ENCODE assay signal across 8 mouse cellular contexts in genomic region chr16:17722461-17723324, GRCm38 (mm10). TPM values are rescaled to one million over a fixed set of nuclear protein-coding genes. Genes with fewer than 3 reads are reported as not detected.
DNase-seq lines count a peak whose midpoint lies in the region; ATAC-seq and TF ChIP-seq lines count a peak whose summit lies in the region.

No protein-coding gene starts in this region.

- peak overlapping the region; percentile 96 for H3K4me3 ChIP-seq in ES-Bruce4 (ENCODE audit: low read depth, low read length)
- peak overlapping the region; percentile 85 for H3K4me3 ChIP-seq in forebrain, embryonic 14.5 days (ENCODE audit: low read depth, low read length)
- peak overlapping the region; percentile 82 for H3K4me3 ChIP-seq in lung, adult 2 months (replicated peaks; ENCODE audit: extremely low read depth, low read depth, low read length)

- peak overlapping the region; percentile 35 for H3K27ac ChIP-seq in ES-Bruce4 (ENCODE audit: insufficient read depth, low read length)
- peak overlapping the region; percentile 62; the same call in 1 of the 2 replicates for H3K27ac ChIP-seq in forebrain, embryonic 14.5 days (ENCODE audit: low read depth, low read length)

- H3K9ac ChIP-seq in ES-Bruce4 (ENCODE audit: low read depth, poor library complexity, severe bottlenecking): peak overlapping the region; percentile 94
- H3K9ac ChIP-seq in forebrain, embryonic 14.5 days (ENCODE audit: low read length): peak overlapping the region; percentile 95

- no peak for TF ChIP-seq EP300 in ES-Bruce4 (IDR thresholded peaks at IDR 0.05; ENCODE audit: insufficient read depth, low read depth, low read length)

- no peaks in the 10 kb centered on the region for H3K4me1 ChIP-seq in ES-Bruce4 (ENCODE audit: control insufficient read depth, insufficient read depth, low read length)
- peaks cover 13% of the 10 kb centered on the region for H3K4me1 ChIP-seq in forebrain, embryonic 14.5 days (ENCODE audit: control insufficient read depth, insufficient read depth, low read length)
- peaks cover 9% of the 10 kb centered on the region for H3K4me1 ChIP-seq in lung, adult 2 months (ENCODE audit: control insufficient read depth, insufficient read depth, low read length)

- 3% methylated on average over 44 of the region's 44 CpGs for WGBS in forebrain, embryonic 14.5 days
- WGBS in lung, adult 2 months: under 1% methylated on average over 44 of the region's 44 CpGs

- DNase-seq in forebrain, embryonic 14.5 days (ENCODE audit: low spot score): peak; percentile 96
- peak; percentile 81 for DNase-seq in heart, postnatal 25 days (ENCODE audit: low spot score)
- peak; percentile 88 to 95 for DNase-seq in layer of hippocampus, adult 18-20 months (ENCODE audit: low spot score in 2 of 2)
- peak; percentile 86 for DNase-seq in lung, adult 2 months
- peak; percentile 84 to 91 for DNase-seq in thymus, adult 18-20 months

- peak overlapping the region; percentile 86 for H3K4me2 ChIP-seq in forebrain, embryonic 14.5 days (ENCODE audit: low read length)

- TF ChIP-seq CTCF in ES-Bruce4 (IDR thresholded peaks at IDR 0.05; ENCODE audit: low read depth, low read length): peak; percentile 34
- TF ChIP-seq CTCF in lung, adult 2 months (IDR thresholded peaks at IDR 0.05; ENCODE audit: insufficient read depth, low read length): no peak

- ATAC-seq in cerebellum, adult (ENCODE audit: insufficient number of reproducible peaks, low FRiP score, low TSS enrichment): peak; percentile 92
- ATAC-seq in forebrain, embryonic 14.5 days: peak; percentile 94
- ATAC-seq in neutrophil, adult 5-6 weeks (ENCODE audit: extremely low read depth, insufficient number of reproducible peaks, low FRiP score, poor library complexity, severe bottlenecking): peak; percentile 77

- no peaks in the 10 kb centered on the region for H3K36me3 ChIP-seq in ES-Bruce4 (ENCODE audit: control insufficient read depth, insufficient read depth, low read length, poor library complexity, severe bottlenecking)
- no peaks in the 10 kb centered on the region for H3K36me3 ChIP-seq in forebrain, embryonic 14.5 days (ENCODE audit: control insufficient read depth, insufficient read depth, low read length)

- H3K27me3 ChIP-seq in ES-Bruce4 (ENCODE audit: control insufficient read depth, insufficient read depth, low read length, poor library complexity, severe bottlenecking): no peaks in the 10 kb centered on the region
- H3K27me3 ChIP-seq in forebrain, embryonic 14.5 days (replicated peaks; ENCODE audit: control insufficient read depth, insufficient read depth, low read length): no peaks in the 10 kb centered on the region

- intact Hi-C loops in heart, postnatal 25 days (cut with DNase I): loop anchor here (5.0 kb wide), 1 partner anchor 75 kb away; the partner anchor contains the start of gene Ccdc74a

- no peak for TF ChIP-seq POLR2A in ES-Bruce4 (IDR thresholded peaks at IDR 0.05; ENCODE audit: insufficient read depth, low read length)
- TF ChIP-seq POLR2A in lung, adult 2 months (IDR thresholded peaks at IDR 0.05; ENCODE audit: borderline replicate concordance, extremely low read depth, low read depth, low read length): peak; percentile 55; the same call in 1 of the 2 replicates

- H3K9me3 ChIP-seq in ES-Bruce4 (replicated peaks; ENCODE audit: control insufficient read depth, insufficient read depth, low read length, poor library complexity, severe bottlenecking): no peaks in the 10 kb centered on the region
- no peaks in the 10 kb centered on the region for H3K9me3 ChIP-seq in forebrain, embryonic 14.5 days (replicated peaks; ENCODE audit: control insufficient read depth, low read length)

RNA-seq across cellular contexts. Expression of gene Med15, which starts 10.0 kb away (rescaled TPM):
- polyA plus RNA-seq in ES-Bruce4 (2011; ENCODE audit: insufficient read depth, insufficient read length, low read depth, missing spikeins): 51.5 and 54.7 TPM in 2 replicates
- 23.4 and 31.8 TPM in 2 replicates for polyA plus RNA-seq in forebrain, embryonic 14.5 days (2014; fragmentation: Nextera tagmentation; extraction: Ambion mirVana)
- 10 to 100 TPM; 24.5 to 26.6 TPM for total RNA-seq in heart, postnatal 25 days (2021)
- total RNA-seq in layer of hippocampus, adult 18-20 months (2021): 10 to 100 TPM; 68.5 to 76.3 TPM
- 96.9 and 109 TPM in 2 replicates for polyA plus RNA-seq in lung, adult 2 months (2012; rRNA removed)
- total RNA-seq in neutrophil, adult 5-6 weeks (2017): 55.6 and 63.1 TPM in 2 replicates

RNA-seq across cellular contexts. Expression of gene Klhl22, which starts 36.7 kb away (rescaled TPM):
- 40.2 and 44.0 TPM in 2 replicates for polyA plus RNA-seq in ES-Bruce4 (2011; ENCODE audit: insufficient read depth, insufficient read length, low read depth, missing spikeins)
- 68.2 and 71.9 TPM in 2 replicates for polyA plus RNA-seq in forebrain, embryonic 14.5 days (2014; fragmentation: Nextera tagmentation; extraction: Ambion mirVana)
- total RNA-seq in heart, postnatal 25 days (2021): 10 to 100 TPM; 16.1 to 16.7 TPM
- total RNA-seq in layer of hippocampus, adult 18-20 months (2021): 100 to 1,000 TPM in 1 of 2 experiments, 10 to 100 TPM in 1; 86.9 to 100 TPM
- 39.4 and 42.0 TPM in 2 replicates for polyA plus RNA-seq in lung, adult 2 months (2012; rRNA removed)
- total RNA-seq in neutrophil, adult 5-6 weeks (2017): 8.6 and 10.5 TPM in 2 replicates

Comparison
In these comparisons a context has a peak if more than half of its experiments do, and no peak if none do; other contexts are left out.
1. Peak in every context shown above with its lines: DNase-seq, ATAC-seq, H3K4me3 ChIP-seq and H3K27ac ChIP-seq.